Mouse (Mus musculus) regulatory T cell (primary cell): ENCODE data around the gene Palm2.

ENCODE experiments used
- in situ Hi-C: fragments of 300-600 bp; cut with MboI, MseI; formaldehyde crosslinking; loops from one replicate; pipeline ENCODE4 v1.15.1; 2025; ENCODE audit warnings: high pct_unique_total_duplicates

The Palm2 gene

GRCm38 (mm10) chr4:57701576-57701975 is 267.5 kb downstream of the Palm2 start:
- in situ Hi-C loops: no loop called here

- in situ Hi-C loops: no loop called here
Observed at GRCm38 (mm10) chr4:57703574-57704470, 269.8 kb downstream of the Palm2 start.

GRCm38 (mm10) chr4:57704575-57704974 is 270.5 kb downstream of the Palm2 start:
- in situ Hi-C loops: no loop called here

GRCm38 (mm10) chr4:57715849-57716248 is 281.8 kb downstream of the Palm2 start:
- in situ Hi-C loops: no loop called here

- in situ Hi-C loops: no loop called here
Observed at GRCm38 (mm10) chr4:57716735-57717134, 282.7 kb downstream of the Palm2 start.

- in situ Hi-C loops: no loop called here
Observed at GRCm38 (mm10) chr4:57717354-57717753, 283.3 kb downstream of the Palm2 start, which contains the start of gene Akap2. Gene Akap2, plus strand, starts transcription at chr4:57717657.

- in situ Hi-C loops: no loop called here
Observed at GRCm38 (mm10) chr4:57719370-57719769, 285.3 kb downstream of the Palm2 start.

- in situ Hi-C loops: no loop called here
Observed at GRCm38 (mm10) chr4:57720869-57721361, 286.9 kb downstream of the Palm2 start.

- in situ Hi-C loops: no loop called here
Observed at GRCm38 (mm10) chr4:57722296-57722695, 288.2 kb downstream of the Palm2 start.

GRCm38 (mm10) chr4:57723659-57724058 is 289.6 kb downstream of the Palm2 start:
- in situ Hi-C loops: no loop called here

GRCm38 (mm10) chr4:57725569-57725968 is 291.5 kb downstream of the Palm2 start:
- in situ Hi-C loops: loop anchor here (5.0 kb wide), 1 partner anchor 52 kb away; no protein-coding TSS in a partner anchor

GRCm38 (mm10) chr4:57728611-57729183 is 294.6 kb downstream of the Palm2 start:
- in situ Hi-C loops: loop anchor here (5.0 kb wide), 1 partner anchor 49 kb away; no protein-coding TSS in a partner anchor

- in situ Hi-C loops: loop anchor here (5.0 kb wide), 1 partner anchor 53 kb away; no protein-coding TSS in a partner anchor
Observed at GRCm38 (mm10) chr4:57730047-57730446, 296.0 kb downstream of the Palm2 start.

GRCm38 (mm10) chr4:57730801-57731598 is 297.0 kb downstream of the Palm2 start:
- in situ Hi-C loops: loop anchor here (5.0 kb wide), 1 partner anchor 54 kb away; no protein-coding TSS in a partner anchor

GRCm38 (mm10) chr4:57732351-57732750 is 298.3 kb downstream of the Palm2 start:
- in situ Hi-C loops: loop anchor here (5.0 kb wide), 1 partner anchor 55 kb away; no protein-coding TSS in a partner anchor

- in situ Hi-C loops: loop anchor here (5.0 kb wide), 1 partner anchor 56 kb away; no protein-coding TSS in a partner anchor
Observed at GRCm38 (mm10) chr4:57733445-57733844, 299.4 kb downstream of the Palm2 start.

- in situ Hi-C loops: no loop called here
Observed at GRCm38 (mm10) chr4:57735426-57735825, 301.4 kb downstream of the Palm2 start.

- in situ Hi-C loops: no loop called here
Observed at GRCm38 (mm10) chr4:57738856-57739552, 305.0 kb downstream of the Palm2 start.

- in situ Hi-C loops: no loop called here
Observed at GRCm38 (mm10) chr4:57743325-57743929, 309.4 kb downstream of the Palm2 start.

- in situ Hi-C loops: no loop called here
Observed at GRCm38 (mm10) chr4:57750651-57751050, 316.6 kb downstream of the Palm2 start.
